Mouse (Mus musculus) heart, postnatal 0 days (tissue): Measurements from ENCODE around the gene Trpm4.

Experiments
- CTCF ChIP-seq: IDR thresholded peaks from 2 replicates; pipeline ENCODE4 v1.5.1; 2016; ENCODE audit warnings: antibody characterized with exemption, control low read depth, low read depth
- EP300 ChIP-seq: IDR thresholded peaks from 2 replicates; pipeline ENCODE4 v1.6.1; 2016; ENCODE audit warnings: antibody characterized with exemption, low read depth

DNA sequence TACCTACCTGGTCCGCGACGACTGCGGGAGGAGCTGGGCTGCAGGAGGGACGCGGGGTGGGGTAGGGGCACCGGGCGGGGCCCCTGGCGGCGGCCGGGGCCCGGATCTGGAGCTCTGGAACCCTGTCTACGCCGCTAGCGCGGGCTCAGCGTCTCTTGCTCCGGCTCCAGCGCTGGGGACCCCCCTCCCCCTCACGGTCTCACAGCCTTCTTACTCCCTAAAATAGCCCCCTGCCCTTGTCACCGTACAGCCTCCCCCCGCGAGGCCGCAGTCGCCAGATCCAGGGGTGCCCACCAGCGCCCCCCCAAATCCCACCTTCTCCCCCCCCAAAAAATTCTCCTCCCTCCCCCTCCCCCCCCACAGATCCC, 33.1 kb upstream of the Trpm4 start, which contains the start of gene Ppfia3:
- no peak for TF ChIP-seq CTCF
- TF ChIP-seq EP300: no peak
